Mouse (Mus musculus) bone marrow, adult 2 months (tissue): ENCODE measurements at regions not wholly inside any gene's neighbourhood (a gene's known extent, or its start where the extent isn't known, plus 50 kb on each side); places are given as distances from the start of the nearest gene placed in this dataset.

Experiments
- H3K27ac ChIP-seq: fragments of 200-500 bp; 2 replicates; pipeline ENCODE4 v1.5.1; 2012; ENCODE audit warnings: low read depth, mild to moderate bottlenecking, control low read depth, inconsistent platforms, low read length; ENCODE audit not compliant: control insufficient read depth, poor library complexity, insufficient read depth
- H3K4me1 ChIP-seq: fragments of 200-500 bp; 2 replicates; pipeline ENCODE4 v1.6.1; 2011; ENCODE audit warnings: low read length; ENCODE audit not compliant: control insufficient read depth, insufficient read depth
- H3K4me3 ChIP-seq: fragments of 200-500 bp; replicated peaks from 2 replicates; pipeline ENCODE3; 2011; ENCODE audit warnings: mild to moderate bottlenecking, low read depth, low read length, control low read depth; ENCODE audit not compliant: control insufficient read depth
- CTCF ChIP-seq: fragments of 200-500 bp; IDR thresholded peaks from 2 replicates; pipeline ENCODE4 v1.5.1; 2011; ENCODE audit warnings: low read length, control low read depth; ENCODE audit not compliant: control insufficient read depth, insufficient read depth
- POLR2A ChIP-seq: fragments of 200-500 bp; IDR thresholded peaks from 2 replicates; pipeline ENCODE4 v1.6.1; 2011; ENCODE audit warnings: low read depth, mild to moderate bottlenecking, control low read depth, low read length, borderline replicate concordance; ENCODE audit not compliant: control insufficient read depth
- WGBS: fragments of 180-500 bp; shearing (Covaris S2); methylation state at CpG from one replicate; pipeline ENCODE4 v1.1.7; 2018; 5-methylcytosine and 5-hydroxymethylcytosine counted together

DNA sequence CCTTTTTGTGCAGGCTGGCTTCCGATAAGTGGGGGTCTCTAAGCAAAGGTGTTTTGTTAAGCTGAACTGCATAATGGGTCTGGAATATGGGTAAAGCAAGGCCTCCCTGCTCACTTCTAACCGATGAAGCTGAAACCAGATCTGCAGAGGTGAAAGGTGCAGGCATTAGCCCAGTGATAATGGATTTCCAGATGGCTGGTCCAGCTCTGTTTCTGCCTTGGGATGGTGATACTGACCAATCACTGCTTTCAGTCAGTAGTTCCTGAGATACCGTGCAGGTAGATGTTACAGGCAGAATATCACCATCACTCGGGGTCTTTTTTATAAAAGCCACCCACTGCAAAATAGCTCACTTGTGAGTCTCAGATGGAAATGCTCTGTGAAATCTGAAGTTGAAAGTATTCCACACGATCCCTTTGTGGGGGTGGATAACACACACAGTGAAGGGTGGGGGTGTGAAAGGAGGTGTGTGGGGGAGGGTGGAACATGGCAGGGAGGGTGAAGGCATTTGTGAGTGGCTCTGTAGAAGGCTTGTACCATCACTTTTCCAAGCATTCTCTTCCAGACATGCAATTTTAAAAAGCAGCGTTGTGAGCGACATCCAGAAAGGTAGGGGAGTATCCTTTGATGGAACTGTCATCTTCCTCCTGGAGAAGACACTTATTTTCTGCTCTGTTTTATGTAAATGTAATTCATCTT is 154.0 kb downstream of the Enc1 start:
- 86% methylated on average over 7 of the region's 7 CpGs for WGBS
- no peak overlapping the region for H3K27ac ChIP-seq
- no peak for TF ChIP-seq POLR2A
- TF ChIP-seq CTCF: no peak

DNA sequence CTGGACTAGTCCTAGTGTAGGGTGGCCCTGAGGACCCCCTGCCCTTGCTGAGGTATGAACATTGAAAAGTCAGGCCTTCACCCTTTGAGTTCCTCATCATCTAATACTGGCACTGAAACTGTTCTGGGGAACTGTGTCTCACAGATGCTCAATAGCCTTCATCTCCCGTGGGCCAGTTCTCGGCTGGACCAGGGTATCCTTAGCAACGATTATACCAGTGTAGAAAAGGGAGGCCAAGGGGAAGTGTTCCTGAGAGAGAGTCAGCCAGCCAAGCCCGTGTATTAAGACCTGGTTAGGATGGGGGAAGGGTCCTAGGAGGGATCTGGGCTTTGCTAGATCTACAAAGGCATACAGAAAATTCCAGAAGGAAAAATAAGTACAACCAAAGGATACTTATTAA is 153.2 kb downstream of the Enc1 start:
- H3K27ac ChIP-seq: no peak overlapping the region
- WGBS: 67% methylated on average over 4 of the region's 4 CpGs
- no peak for TF ChIP-seq CTCF
- no peak for TF ChIP-seq POLR2A
- H3K4me1 ChIP-seq: no peaks in the 10 kb centered on the region
- H3K4me3 ChIP-seq: no peak overlapping the region

More for the DNA sequence above, 154.0 kb downstream of the Enc1 start:
- H3K4me3 ChIP-seq: no peak overlapping the region
- H3K4me1 ChIP-seq: no peaks in the 10 kb centered on the region

DNA sequence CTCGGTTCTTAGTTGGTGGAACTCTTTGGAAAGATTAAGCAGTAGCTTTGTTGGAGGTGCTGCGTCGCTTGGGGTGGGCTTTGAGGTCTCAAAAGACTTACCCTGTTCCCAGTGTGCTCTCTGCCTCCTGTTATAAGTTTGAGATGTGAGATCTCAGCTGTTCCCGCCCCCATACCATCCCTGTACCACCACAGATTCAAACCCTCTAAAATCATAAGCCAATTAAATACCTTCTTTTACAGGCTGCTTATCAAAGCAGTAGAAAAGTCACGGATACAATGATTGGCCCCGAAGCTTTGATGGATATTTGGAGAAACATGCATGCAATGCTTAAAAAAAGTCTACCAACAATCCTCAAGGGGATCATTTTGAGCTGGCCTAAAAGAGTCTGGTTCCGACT is 152.6 kb downstream of the Enc1 start:
- TF ChIP-seq POLR2A (no peak), CTCF (no peak)

DNA sequence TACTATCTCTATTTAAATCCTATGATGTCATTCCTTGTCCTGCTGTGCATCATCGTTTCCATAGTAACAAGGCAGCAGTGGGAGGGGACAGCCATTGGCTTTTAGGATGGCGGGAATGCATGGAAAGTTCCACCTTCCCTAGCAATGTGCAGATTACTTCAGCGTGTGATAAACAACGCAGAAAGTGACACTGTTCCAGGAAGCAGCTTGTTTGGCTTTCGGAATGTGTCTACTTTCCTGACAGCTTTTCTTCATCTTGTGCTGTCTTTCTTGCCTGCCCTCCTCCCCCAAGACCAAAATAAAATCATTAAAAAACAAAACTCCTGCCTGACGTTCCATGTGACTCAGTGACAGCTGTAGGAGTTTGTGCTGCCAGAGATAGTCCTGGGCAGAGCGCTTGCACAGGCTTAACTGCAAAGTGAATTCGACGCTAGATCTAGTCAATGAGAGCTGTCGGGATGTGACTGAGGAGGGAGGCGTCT is 149.6 kb downstream of the Enc1 start:
- WGBS: 75% methylated on average over 11 of the region's 11 CpGs

More for the DNA sequence above, 152.6 kb downstream of the Enc1 start:
- Histone ChIP-seq H3K4me3 (no peak overlapping the region), H3K4me1 (no peaks in the 10 kb centered on the region), H3K27ac (no peak overlapping the region)
- 82% methylated on average over 7 of the region's 7 CpGs for WGBS

DNA sequence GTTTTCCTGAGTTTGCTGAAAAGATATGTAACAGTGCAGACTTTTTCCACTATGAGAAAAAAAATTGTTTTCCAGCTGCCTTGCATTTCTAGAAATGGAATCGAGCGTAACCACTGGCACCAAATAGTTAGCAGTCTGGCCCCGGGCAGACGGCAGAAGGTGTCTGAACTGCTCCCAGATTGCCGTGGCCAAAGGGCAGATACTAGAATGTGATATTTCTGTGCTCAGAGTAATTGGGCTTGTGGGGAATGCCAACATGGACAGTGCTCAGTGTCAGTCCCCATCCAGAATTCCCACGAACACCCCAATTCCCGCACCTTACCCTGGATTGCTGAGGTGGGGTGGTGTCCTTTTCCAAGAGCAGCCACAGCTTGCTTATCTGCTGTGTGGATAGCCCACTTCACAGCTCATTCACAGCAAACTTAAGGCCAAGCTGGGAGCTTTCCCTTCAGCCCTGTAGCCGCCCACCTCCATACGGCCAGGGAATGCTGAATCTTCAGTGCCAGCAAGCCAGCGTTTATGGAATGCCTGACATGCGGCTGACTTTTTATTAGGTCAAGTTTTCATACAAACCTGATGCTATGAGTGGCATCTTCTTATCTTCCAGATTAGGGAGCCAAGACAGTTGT is 148.1 kb downstream of the Enc1 start:
- TF ChIP-seq POLR2A (no peak), CTCF (no peak)
- WGBS: 87% methylated on average over 11 of the region's 11 CpGs

More for the DNA sequence above, 149.6 kb downstream of the Enc1 start:
- no peak overlapping the region for H3K27ac ChIP-seq
- no peak overlapping the region for H3K4me3 ChIP-seq
- TF ChIP-seq CTCF (no peak), POLR2A (no peak)
- H3K4me1 ChIP-seq: no peaks in the 10 kb centered on the region

DNA sequence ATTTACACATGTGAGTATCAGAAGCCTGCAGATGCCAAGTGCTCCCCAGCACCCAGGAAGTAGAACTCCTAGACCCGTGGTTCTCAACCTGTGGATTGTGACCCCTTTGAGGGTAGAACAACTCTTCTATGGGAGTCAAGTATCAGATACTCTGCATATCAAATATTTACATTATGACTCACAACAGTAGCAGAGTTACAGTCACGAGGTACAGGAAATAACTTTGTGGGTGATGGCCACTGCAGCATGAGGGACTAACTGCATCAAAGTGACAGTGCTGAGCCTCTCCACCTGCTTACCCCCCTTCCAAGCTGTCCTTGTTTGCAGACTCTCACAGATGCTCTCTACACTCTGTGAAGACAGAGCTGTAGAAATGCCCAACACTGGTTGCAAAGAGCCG is 145.6 kb downstream of the Enc1 start:
- no peaks in the 10 kb centered on the region; the same call in 1 of the 2 replicates for H3K4me1 ChIP-seq
- TF ChIP-seq CTCF (no peak), POLR2A (no peak)
- 39% methylated on average over 3 of the region's 3 CpGs for WGBS
- no peak overlapping the region for H3K27ac ChIP-seq
- H3K4me3 ChIP-seq: no peak overlapping the region

More for the DNA sequence above, 148.1 kb downstream of the Enc1 start:
- Histone ChIP-seq H3K4me1 (no peaks in the 10 kb centered on the region; the same call in 1 of the 2 replicates), H3K27ac (no peak overlapping the region), H3K4me3 (no peak overlapping the region)

DNA sequence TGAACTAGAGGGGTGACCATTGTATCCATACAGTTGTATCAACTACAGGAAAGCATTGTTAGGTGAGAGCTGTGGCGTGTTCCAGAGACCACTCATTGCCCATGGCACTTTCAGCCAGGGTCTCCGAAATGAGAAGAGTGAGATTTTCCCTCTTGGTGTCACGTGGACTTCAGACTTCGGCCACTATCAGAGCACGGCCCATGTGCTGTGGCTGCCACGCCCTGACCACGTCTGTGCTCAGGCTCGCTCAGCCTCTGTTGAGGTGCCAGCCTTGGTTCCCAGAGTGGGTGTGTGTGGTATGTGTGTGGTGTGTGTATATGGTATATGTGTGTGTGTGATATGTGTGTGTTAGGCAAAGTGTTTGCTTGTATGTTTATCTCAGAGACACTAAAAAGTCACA is 144.6 kb downstream of the Enc1 start:
- H3K4me1 ChIP-seq: no peaks in the 10 kb centered on the region; the same call in 1 of the 2 replicates
- no peak overlapping the region for H3K4me3 ChIP-seq
- no peak overlapping the region for H3K27ac ChIP-seq
- WGBS: 65% methylated on average over 8 of the region's 8 CpGs
- no peak for TF ChIP-seq CTCF
- TF ChIP-seq POLR2A: no peak

DNA sequence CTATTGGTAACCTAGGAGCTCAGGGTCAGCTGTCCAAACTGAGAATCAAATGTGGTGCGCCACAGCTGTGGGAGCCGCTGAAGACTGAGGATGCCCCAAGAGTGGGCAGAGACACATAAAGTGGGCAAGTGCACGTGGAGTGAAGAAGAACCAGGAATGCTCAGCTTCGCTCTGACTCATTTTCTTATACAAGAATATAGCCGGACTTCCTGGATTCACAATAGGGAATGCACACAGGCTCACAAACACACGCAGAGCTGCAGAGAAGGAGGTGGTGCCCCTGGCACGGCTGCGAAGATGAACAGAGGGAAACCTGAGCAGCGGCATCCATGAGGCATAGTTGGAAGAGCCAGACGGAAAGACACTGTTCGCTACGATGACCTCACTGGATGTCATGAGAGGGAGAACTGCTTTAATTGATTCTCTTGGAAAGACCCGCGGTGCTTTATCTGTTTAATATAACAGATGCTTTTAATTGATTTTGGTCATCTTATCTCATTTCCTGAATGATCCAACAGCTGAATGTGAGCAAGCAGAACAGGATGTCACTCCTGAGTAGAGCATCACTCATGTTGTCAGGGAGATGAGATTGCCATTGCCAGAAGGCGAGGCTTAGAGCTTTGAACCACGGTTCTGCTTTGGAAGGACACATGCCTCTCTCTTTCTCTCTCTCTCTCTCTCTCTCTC is 143.3 kb downstream of the Enc1 start:
- Histone ChIP-seq H3K4me3 (no peak overlapping the region), H3K27ac (no peak overlapping the region), H3K4me1 (no peaks in the 10 kb centered on the region; the same call in 1 of the 2 replicates)
- TF ChIP-seq POLR2A (no peak), CTCF (no peak)
- 81% methylated on average over 16 of the region's 16 CpGs for WGBS
